Mouse (Mus musculus): ENCODE measurements around the gene Akap7. TPM values are rescaled to one million over a fixed set of nuclear protein-coding genes. Genes with fewer than 3 reads are reported as not detected.
A peak's percentile ranks its signal among the peaks of the same experiment; 100 is the strongest.

Gene Akap7
- total RNA-seq, 1 experiment from 2014 or later: 86.1 TPM

- no peak for ATAC-seq (replicated peaks in 1 of 2; ENCODE audit: insufficient read depth in 1 of 2, low FRiP score in 2 of 2, low TSS enrichment in 1 of 2, low read depth in 1 of 2, poor library complexity in 2 of 2, severe bottlenecking in 2 of 2)
These were observed 2.5 kb downstream of the Akap7 start for GRCm38 (mm10) chr10:25305146-25305545.

- ATAC-seq (replicated peaks in 1 of 2; ENCODE audit: insufficient read depth in 1 of 2, low FRiP score in 2 of 2, low TSS enrichment in 1 of 2, low read depth in 1 of 2, poor library complexity in 2 of 2, severe bottlenecking in 2 of 2): no peak
These were observed 3.1 kb downstream of the Akap7 start for GRCm38 (mm10) chr10:25304608-25305007.

GRCm38 (mm10) chr10:25299031-25299529, 8.6 kb downstream of the Akap7 start:
- ATAC-seq (replicated peaks in 1 of 2; ENCODE audit: insufficient read depth in 1 of 2, low FRiP score in 2 of 2, low TSS enrichment in 1 of 2, low read depth in 1 of 2, poor library complexity in 2 of 2, severe bottlenecking in 2 of 2): no peak

GRCm38 (mm10) chr10:25298264-25298671, 9.4 kb downstream of the Akap7 start:
- no peak for ATAC-seq (replicated peaks in 1 of 2; ENCODE audit: insufficient read depth in 1 of 2, low FRiP score in 2 of 2, low TSS enrichment in 1 of 2, low read depth in 1 of 2, poor library complexity in 2 of 2, severe bottlenecking in 2 of 2)

- 0 out of 4 replicates have a peak, but pooled peaks of 1 of the 2 experiments have one; percentile 22 for ATAC-seq (replicated peaks in 1 of 2; ENCODE audit: insufficient read depth in 1 of 2, low FRiP score in 2 of 2, low TSS enrichment in 1 of 2, low read depth in 1 of 2, poor library complexity in 2 of 2, severe bottlenecking in 2 of 2)
These were observed 9.9 kb downstream of the Akap7 start for GRCm38 (mm10) chr10:25297666-25298263.

- peak; percentile 70 to 75 for ATAC-seq (replicated peaks in 1 of 2; ENCODE audit: insufficient read depth in 1 of 2, low FRiP score in 2 of 2, low TSS enrichment in 1 of 2, low read depth in 1 of 2, poor library complexity in 2 of 2, severe bottlenecking in 2 of 2)
These were observed 10.9 kb downstream of the Akap7 start for GRCm38 (mm10) chr10:25296657-25297369.

GRCm38 (mm10) chr10:25296286-25296656, 11.4 kb downstream of the Akap7 start:
- ATAC-seq (replicated peaks in 1 of 2; ENCODE audit: insufficient read depth in 1 of 2, low FRiP score in 2 of 2, low TSS enrichment in 1 of 2, low read depth in 1 of 2, poor library complexity in 2 of 2, severe bottlenecking in 2 of 2): no peak

- no peak for ATAC-seq (replicated peaks in 1 of 2; ENCODE audit: insufficient read depth in 1 of 2, low FRiP score in 2 of 2, low TSS enrichment in 1 of 2, low read depth in 1 of 2, poor library complexity in 2 of 2, severe bottlenecking in 2 of 2)
These were observed 11.8 kb downstream of the Akap7 start for GRCm38 (mm10) chr10:25295836-25296235.

GRCm38 (mm10) chr10:25294999-25295398, 12.7 kb downstream of the Akap7 start:
- peak; percentile 52 to 69 for ATAC-seq (replicated peaks in 1 of 2; ENCODE audit: insufficient read depth in 1 of 2, low FRiP score in 2 of 2, low TSS enrichment in 1 of 2, low read depth in 1 of 2, poor library complexity in 2 of 2, severe bottlenecking in 2 of 2)

- no peak for ATAC-seq (replicated peaks in 1 of 2; ENCODE audit: insufficient read depth in 1 of 2, low FRiP score in 2 of 2, low TSS enrichment in 1 of 2, low read depth in 1 of 2, poor library complexity in 2 of 2, severe bottlenecking in 2 of 2)
These were observed 13.9 kb downstream of the Akap7 start for GRCm38 (mm10) chr10:25293796-25294195.

- ATAC-seq (replicated peaks in 1 of 2; ENCODE audit: insufficient read depth in 1 of 2, low FRiP score in 2 of 2, low TSS enrichment in 1 of 2, low read depth in 1 of 2, poor library complexity in 2 of 2, severe bottlenecking in 2 of 2): no peak; a peak in 1 of 4 replicates
These were observed 16.6 kb downstream of the Akap7 start for GRCm38 (mm10) chr10:25291053-25291452.

GRCm38 (mm10) chr10:25285100-25285811, 22.4 kb downstream of the Akap7 start:
- ATAC-seq (replicated peaks in 1 of 2; ENCODE audit: insufficient read depth in 1 of 2, low FRiP score in 2 of 2, low TSS enrichment in 1 of 2, low read depth in 1 of 2, poor library complexity in 2 of 2, severe bottlenecking in 2 of 2): no peak

GRCm38 (mm10) chr10:25284427-25285099, 23.1 kb downstream of the Akap7 start:
- peak; percentile 69 to 91; a peak in 2 of 4 replicates for ATAC-seq (replicated peaks in 1 of 2; ENCODE audit: insufficient read depth in 1 of 2, low FRiP score in 2 of 2, low TSS enrichment in 1 of 2, low read depth in 1 of 2, poor library complexity in 2 of 2, severe bottlenecking in 2 of 2)

GRCm38 (mm10) chr10:25283397-25283796, 24.3 kb downstream of the Akap7 start:
- no peak for ATAC-seq (replicated peaks in 1 of 2; ENCODE audit: insufficient read depth in 1 of 2, low FRiP score in 2 of 2, low TSS enrichment in 1 of 2, low read depth in 1 of 2, poor library complexity in 2 of 2, severe bottlenecking in 2 of 2)

- ATAC-seq (replicated peaks in 1 of 2; ENCODE audit: insufficient read depth in 1 of 2, low FRiP score in 2 of 2, low TSS enrichment in 1 of 2, low read depth in 1 of 2, poor library complexity in 2 of 2, severe bottlenecking in 2 of 2): no peak
These were observed 27.5 kb downstream of the Akap7 start for GRCm38 (mm10) chr10:25280141-25280540.

- no peak for ATAC-seq (replicated peaks in 1 of 2; ENCODE audit: insufficient read depth in 1 of 2, low FRiP score in 2 of 2, low TSS enrichment in 1 of 2, low read depth in 1 of 2, poor library complexity in 2 of 2, severe bottlenecking in 2 of 2)
These were observed 28.3 kb downstream of the Akap7 start for GRCm38 (mm10) chr10:25279406-25279805.

GRCm38 (mm10) chr10:25275492-25275891, 32.2 kb downstream of the Akap7 start:
- ATAC-seq (replicated peaks in 1 of 2; ENCODE audit: insufficient read depth in 1 of 2, low FRiP score in 2 of 2, low TSS enrichment in 1 of 2, low read depth in 1 of 2, poor library complexity in 2 of 2, severe bottlenecking in 2 of 2): no peak
